Mouse (Mus musculus) CD8-positive naive resting alpha-beta T cell, adult 2 months (primary cell): ENCODE results near the gene Minos1.
A peak's percentile ranks its signal among the peaks of the same experiment; 100 is the strongest.

Experiments
- DNase-seq, 2 experiments: peaks; one replicate each; pipeline ENCODE4 v3.0.0; 2022; ENCODE audit warnings: low read depth in 2 of 2, low spot score in 2 of 2

Gene Minos1

GRCm38 (mm10) chr4:139130701-139131549 lies at the start of gene Minos1:
Gene Minos1, minus strand, starts transcription at chr4:139131113.
- DNase-seq, result peak; percentile 94 to 95

DNA sequence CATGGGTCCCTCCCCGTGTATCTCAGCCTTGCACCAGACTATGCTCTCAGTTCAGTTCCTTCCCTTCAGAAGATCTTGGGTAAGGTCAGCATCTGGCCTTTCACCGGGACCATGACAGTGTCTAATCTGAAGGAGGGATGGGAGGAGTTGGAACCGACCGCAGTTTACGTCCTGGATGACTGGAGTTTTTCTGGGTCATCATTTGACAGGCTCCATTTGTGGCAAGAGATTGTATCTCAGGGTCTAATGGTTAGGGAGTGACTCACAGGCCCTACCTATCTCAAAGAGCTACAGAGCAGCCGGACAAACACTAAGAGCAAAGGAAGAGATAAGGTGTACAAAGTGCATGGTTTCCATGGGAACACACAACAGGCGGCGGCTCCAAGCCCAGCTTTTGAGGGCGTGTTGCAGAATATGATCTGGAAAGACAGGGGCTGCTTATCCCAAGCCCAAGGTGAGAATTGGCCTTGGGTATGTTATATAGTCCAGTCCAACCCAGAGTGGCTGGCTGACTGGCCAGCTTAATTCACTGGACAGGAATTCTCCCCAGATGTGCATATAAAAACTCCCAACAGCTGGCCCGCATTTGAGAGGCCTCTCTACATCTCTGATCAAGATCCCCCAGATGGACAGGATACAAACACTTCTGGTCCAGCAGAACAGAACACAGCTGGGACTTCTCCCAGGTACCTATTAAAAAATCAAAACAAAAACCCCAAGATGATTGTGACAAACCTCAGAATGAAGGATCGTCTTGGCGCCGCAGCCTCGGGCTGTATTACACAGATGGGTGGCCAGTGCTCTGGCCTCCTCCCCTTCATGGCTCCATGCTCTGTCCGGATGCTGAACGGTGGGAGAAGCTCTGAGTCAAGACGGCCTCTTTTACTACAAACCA lies 49.1 kb upstream of the Minos1 start:
- no peak for DNase-seq

GRCm38 (mm10) chr4:139179218-139179617 lies 48.3 kb upstream of the Minos1 start:
- DNase-seq, result no peak

GRCm38 (mm10) chr4:139178377-139178776 lies 47.5 kb upstream of the Minos1 start:
- no peak for DNase-seq

DNA sequence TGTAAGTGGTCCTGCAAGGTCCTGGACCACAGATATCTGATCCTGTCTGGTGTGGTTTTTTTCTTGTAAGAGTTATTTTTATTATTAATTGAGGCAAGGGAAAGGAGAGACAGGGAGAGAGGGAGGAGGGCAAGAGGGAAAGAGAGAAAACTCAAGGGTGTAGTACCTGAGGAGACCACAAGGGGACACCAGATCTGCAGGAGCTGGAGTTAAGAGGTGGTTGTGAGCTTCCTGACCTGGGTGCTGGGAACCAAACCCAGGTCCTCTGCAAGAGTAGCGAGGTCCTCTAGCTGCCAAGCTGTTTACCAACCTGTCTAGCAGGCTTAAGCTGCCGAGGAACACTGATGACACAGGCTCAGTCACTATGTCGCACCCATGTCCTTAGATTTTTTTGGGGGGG lies 47.0 kb upstream of the Minos1 start:
- peak in 1 of 2 experiments; percentile 9 for DNase-seq

- DNase-seq, result no peak
Observed at GRCm38 (mm10) chr4:139176023-139176422, 45.1 kb upstream of the Minos1 start.

DNA sequence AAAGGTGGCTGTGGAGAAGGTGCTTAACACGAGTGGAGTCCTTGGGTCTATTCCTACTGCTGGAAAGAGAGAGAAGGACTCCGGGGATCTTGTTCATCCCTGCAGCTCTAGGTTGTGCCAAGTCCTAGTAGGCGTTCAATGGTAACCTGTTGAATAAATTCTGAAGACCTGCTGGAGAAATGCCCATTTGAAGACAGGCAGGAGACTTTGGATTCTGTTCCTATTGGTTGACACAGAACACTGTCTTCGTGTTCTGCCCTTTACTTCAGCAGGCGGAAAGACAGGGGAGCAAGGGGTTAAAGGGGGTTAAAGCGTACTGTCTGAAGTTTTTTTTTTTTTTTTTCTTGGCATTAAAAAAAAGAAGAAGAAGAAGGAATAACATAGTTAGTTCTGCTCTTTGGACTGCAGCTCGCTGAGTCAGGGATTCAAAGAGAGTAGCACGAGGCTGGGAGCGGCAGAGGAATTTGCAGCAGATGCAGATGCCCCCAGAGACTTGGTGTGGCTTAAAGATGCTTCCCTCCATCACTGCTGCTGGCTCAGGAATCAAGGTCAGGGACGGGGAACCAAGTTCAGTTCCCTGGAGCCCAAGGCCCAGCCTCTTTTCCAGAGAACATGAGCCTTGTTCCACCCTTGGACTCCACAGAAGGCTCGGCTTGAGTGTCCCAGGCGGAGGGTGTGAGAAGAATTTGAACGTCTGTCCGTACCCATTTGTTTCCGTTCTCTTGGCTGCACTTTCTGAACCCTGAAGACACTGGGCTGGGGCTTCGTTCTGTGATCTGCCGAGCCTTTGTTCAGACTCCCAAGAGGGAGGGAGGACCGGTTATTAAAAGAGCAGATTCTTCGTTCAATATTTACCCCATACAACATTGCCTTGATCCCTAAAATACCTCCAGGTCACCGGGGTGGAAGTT lies 44.4 kb upstream of the Minos1 start:
- DNase-seq, result no peak

- no peak for DNase-seq
Observed at GRCm38 (mm10) chr4:139169748-139170279, 38.9 kb upstream of the Minos1 start.

DNA sequence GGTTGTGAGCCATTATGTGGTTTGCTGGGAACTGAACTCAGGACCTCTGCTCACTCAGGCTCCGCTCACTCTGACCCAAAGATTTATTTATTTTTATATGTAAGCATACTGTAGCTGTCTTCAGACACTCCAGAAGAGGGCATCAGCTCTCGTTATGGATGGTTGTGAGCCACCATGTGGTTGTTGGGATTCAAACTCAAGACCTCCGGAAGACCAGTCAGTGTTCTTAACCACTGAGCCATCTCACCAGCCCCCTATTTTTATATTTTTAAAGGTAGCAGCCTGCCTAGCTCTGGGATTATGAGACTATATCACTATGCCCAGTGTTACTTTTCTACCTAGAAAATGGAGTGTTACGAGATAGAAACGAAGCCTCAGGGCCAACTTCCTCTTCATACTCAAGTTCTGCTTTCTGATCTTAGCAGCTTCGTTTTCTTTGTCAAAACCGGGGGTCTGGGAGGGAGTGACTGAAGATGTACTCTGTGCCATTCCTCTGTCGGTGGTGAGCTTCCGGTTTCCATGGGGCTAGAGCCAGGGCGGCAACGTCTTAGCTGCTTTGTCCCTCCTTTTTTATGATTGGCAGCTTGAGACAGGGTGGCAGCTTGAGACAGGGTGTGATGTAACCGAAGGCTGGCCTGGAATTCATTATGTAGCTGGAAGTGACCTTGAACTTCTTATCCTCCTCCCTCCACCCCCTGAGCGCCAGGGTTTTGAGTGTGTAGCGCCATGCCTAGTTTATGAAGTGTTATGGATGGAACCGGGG lies 38.3 kb upstream of the Minos1 start:
- DNase-seq, result peak; percentile 13 to 27

DNA sequence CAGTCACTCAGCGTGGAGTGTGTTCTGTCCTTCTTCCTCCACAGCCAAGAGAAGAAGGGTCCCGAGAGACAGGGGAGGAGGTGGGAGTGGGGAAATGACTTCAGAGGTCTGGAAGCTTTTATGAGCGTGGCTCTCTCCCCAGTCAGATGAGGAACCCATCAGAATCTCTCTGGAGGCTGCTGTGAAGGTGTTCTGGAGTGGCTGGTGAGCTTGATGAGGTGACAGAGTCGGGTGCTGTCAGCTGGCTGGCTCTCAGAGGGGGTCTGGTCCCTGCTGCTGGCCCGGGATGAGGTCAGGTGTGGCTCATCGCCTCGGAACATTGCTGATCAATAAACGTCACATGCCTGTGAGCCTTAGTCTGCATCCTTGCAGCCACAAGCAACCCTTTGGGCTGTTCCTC lies 36.2 kb upstream of the Minos1 start:
- no peak for DNase-seq

- DNase-seq, result no peak
Observed at GRCm38 (mm10) chr4:139166244-139166643, 35.3 kb upstream of the Minos1 start.

- no peak for DNase-seq
Observed at GRCm38 (mm10) chr4:139165259-139165658, 34.3 kb upstream of the Minos1 start.

GRCm38 (mm10) chr4:139164082-139164481 lies 33.2 kb upstream of the Minos1 start:
- DNase-seq, result no peak

DNA sequence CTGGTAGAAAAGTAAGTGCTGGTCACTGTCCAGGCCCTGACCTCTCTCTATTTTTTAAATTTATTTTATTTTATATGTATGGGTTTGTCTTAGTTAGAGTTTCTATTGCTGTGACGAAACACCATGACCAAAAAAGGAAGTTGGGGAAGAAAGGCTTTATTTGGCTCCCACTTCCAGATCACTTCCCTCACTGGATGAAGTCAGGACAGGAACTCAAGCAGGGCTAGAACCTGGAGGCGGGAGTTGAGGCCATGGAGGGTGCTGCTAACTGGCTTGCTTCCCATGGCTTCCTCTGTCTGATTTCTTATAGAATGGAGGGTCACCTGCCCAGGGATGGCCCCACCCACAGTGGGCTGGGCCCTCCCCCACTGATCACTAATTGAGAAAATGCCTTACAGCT lies 30.2 kb upstream of the Minos1 start:
- no peak for DNase-seq

- no peak for DNase-seq
Observed at GRCm38 (mm10) chr4:139158350-139158749, 27.4 kb upstream of the Minos1 start.

DNA sequence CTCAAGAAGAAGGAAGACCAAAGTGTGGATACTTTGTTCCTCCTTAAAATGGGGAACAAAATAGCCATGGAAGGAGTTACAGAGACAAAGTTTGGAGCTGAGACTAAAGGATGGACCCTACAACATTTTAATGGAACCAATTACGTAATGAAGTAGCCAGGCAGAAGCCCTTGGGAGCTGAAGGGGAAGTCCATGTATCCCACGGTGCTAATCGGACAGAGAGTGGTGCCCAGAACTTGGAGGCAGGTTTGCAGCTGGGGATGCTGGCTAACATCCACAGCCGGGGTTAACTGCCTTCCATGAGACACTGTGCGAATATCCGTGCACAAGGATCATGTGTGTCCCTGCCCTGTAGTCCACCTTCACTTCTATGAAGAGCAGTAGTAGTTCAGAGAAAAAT lies 25.6 kb upstream of the Minos1 start:
- DNase-seq, result no peak

DNA sequence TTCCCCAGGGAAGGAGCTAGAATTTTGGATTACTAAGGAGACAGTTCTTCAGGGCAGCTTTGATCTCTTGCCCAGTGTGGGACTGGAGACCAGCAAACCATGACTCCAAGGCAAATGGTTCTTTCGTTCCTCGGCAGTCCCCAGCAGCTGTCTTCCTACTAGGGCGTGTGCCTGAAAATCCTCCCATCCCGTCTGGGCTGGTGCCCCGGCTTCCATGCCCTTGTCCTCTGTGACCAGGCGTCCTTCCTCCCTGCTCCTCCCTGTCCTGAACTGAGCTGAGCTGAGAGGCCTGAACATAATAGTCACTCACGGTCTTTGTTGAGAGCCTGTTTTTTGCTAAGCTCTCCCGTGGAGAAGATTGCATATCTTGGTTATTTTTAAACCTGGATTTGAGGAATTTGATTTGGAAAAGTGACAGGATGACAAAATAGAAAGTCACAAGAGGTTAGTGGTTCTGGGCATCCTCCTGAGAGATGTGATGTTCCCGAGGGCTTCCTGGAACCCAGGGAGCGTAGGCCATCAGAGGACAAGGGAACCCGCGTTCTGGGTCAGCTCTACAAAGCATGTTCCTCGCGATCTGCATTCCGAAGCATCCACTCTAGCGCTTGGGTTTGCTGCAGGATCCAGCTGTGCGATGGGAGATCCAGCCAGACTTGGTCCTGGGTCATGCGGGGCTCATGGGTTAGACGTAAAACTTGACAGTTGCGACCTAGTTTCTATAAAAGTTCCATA lies 23.8 kb upstream of the Minos1 start:
- no peak for DNase-seq

DNA sequence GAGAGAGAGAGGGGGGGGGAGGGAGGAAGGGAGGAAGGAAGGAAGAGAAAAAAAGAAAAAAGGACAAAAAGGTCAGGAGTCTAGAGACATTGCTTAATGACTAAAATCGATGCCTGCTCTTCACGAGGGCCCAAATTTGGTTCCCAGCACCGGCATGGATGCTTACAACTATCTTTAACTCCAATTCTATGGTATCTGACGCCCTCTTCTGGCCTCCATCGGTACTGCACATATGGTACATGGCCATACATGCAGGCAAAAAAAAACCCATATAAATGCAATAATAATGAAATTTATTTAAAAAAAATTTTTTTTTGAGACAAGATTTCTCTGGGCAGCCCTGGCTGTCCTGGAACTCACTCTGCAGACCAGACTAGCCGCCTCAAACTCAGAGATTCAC lies 20.5 kb upstream of the Minos1 start:
- no peak for DNase-seq

DNA sequence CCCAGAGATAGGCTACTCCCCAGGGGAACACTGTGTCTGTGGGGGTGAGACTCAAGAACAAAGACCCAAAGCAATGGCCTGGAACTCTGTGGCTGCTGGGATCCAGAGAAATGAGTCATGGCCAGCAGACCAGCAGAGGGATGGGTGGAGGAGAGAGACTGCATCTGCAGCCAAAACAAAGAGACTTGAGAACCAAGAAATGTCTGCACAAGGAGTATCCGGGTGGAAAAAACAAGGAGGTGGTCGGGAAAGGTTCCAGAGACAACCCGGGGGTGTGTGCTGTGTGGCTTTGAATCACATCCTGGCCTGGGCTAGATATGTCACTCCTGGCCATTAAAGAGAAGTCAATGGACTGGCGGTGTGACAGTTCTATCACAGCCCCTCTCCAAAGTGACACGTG lies 15.8 kb upstream of the Minos1 start:
- DNase-seq, result no peak
